Mouse (Mus musculus) limb, embryonic 10.5 days (tissue): ENCODE results near the gene Ube2l6. TPM values are rescaled to one million over a fixed set of nuclear protein-coding genes. Genes with fewer than 3 reads are reported as not detected.

Experiments used
- DNase-seq: peaks from one replicate; pipeline ENCODE4 v3.0.0-alpha.2; 2017; ENCODE audit warnings: low spot score
- H3K27ac ChIP-seq: fragments of 300-500 bp; sonication (generic); 2 replicates; pipeline ENCODE4 v1.5.1; 2016; ENCODE audit warnings: mild to moderate bottlenecking
- H3K27me3 ChIP-seq: fragments of 300-500 bp; sonication (generic); 2 replicates; pipeline ENCODE4 v1.6.1; 2016; ENCODE audit warnings: low read depth, mild to moderate bottlenecking; ENCODE audit not compliant: poor library complexity, severe bottlenecking
- H3K36me3 ChIP-seq: fragments of 300-500 bp; sonication (generic); 2 replicates; pipeline ENCODE4 v1.6.1; 2016; ENCODE audit warnings: mild to moderate bottlenecking, moderate library complexity
- H3K4me1 ChIP-seq: fragments of 300-500 bp; sonication (generic); 2 replicates; pipeline ENCODE4 v1.6.1; 2016
- H3K4me3 ChIP-seq: fragments of 300-500 bp; sonication (generic); 2 replicates; pipeline ENCODE4 v1.5.1; 2016; ENCODE audit warnings: mild to moderate bottlenecking, moderate library complexity
- H3K9me3 ChIP-seq: fragments of 300-500 bp; sonication (generic); replicated peaks from 2 replicates; pipeline ENCODE4 v1.6.1; 2016; ENCODE audit warnings: mild to moderate bottlenecking
- WGBS: fragments of 180-500 bp; shearing (Covaris S2); methylation state at CpG from one replicate; pipeline ENCODE4 v1.1.7; 2016; 5-methylcytosine and 5-hydroxymethylcytosine counted together
- polyA plus RNA-seq: library from polyadenylated mRNA; unstranded; fragments of >200 nt; fragmentation: Nextera tagmentation; extraction: Ambion mirVana; gene quantifications from 2 replicates; pipeline ENCODE4 v1.2.1, GENCODE M21; 2016

The Ube2l6 gene
- polyA plus RNA-seq, 1 experiment from 2014 or later, result 19.2 TPM

- Histone ChIP-seq H3K36me3 (peaks cover 27% of the 10 kb centered on the region), H3K27ac (peak within 1 kb of the TSS; percentile 78), H3K27me3 (no peaks in the 10 kb centered on the region), H3K9me3 (no peaks in the 10 kb centered on the region), H3K4me1 (peaks cover 30% of the 10 kb centered on the region), H3K4me3 (peak within 1 kb of the TSS; percentile 74)
- DNase-seq, result peak; percentile 89
- under 1% methylated on average over 34 of the region's 34 CpGs for WGBS
Measured at GRCm38 (mm10) chr2:84826488-84827282, 28.1 kb downstream of the Ube2l6 start, which contains the start of gene Timm10. Gene Timm10 (plus strand): TSS chr2:84826997.

DNA sequence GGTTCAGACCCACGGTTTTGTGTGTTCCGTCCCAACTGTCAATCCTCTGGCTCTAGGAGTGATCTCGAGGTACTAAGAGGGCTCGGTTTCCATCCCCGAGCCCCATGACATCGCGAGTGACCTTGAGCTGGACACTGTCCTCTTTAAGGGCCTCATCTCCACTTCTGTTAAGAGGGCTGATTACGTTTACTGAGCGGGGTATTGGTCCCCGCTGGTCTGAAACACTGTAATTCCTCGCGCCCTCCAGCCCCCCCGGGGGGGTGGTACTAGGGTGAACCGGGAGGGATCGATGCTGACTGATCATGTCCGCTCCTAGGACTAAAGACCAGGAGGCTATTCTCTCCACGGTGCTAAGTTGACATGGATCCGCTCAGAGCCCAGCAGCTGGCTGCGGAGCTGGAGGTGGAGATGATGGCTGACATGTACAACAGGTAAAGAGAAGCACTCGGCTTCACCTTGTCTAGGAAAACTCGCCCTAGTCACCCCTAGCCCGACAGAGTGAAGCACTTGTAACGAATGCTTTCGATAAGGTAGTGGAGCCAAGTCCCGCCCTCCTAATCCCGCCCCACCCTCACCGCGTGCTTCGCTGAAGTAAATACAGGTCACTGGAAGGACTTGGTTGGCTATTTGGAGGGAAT, 28.8 kb downstream of the Ube2l6 start:
- peak overlapping the region; percentile 78 for H3K27ac ChIP-seq

DNA sequence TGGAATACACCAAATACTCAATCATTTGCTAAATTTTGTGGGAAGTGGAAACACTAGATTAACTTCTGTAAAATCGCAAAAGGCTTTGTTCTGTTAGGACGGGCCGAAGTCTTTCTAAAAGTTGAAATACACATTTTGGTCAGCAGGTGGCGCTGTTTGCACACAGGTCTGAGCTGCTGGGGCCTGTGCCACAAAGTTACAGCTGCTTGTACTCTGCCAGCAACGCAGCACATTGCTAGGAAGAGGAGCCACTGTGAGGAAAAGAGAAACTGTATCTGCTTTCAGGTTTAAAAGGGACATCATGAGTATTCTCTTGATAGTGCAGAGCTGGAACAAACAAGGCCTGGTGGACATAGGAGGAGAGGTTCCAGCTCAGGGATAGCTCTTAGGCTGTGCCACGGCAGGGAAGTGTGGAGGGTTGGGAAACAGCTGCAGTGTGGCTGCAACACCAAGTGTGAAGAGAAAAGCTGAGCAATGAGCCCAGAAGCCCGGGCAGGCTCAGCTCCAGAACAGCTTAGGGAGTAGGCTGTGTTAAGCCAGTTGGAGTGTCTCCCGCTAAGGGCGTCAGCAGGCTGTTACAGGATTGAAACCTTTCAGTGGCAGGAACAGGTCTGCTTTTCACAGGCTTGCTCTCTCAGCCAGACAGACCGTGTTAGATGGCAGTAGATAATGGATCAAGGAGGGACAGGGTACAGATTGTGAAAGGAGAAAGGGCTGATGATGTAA, 33.2 kb downstream of the Ube2l6 start:
- no peaks in the 10 kb centered on the region for H3K9me3 ChIP-seq
- H3K27ac ChIP-seq, result no peak overlapping the region
- 36% methylated on average over 10 of the region's 10 CpGs for WGBS

More for the DNA sequence above, 28.8 kb downstream of the Ube2l6 start:
- DNase-seq, result peak; percentile 38
- Histone ChIP-seq H3K4me3 (peak overlapping the region; percentile 74), H3K4me1 (peaks cover 33% of the 10 kb centered on the region), H3K27me3 (no peaks in the 10 kb centered on the region), H3K9me3 (no peaks in the 10 kb centered on the region), H3K36me3 (peaks cover 27% of the 10 kb centered on the region)
- WGBS, result under 1% methylated on average over 29 of the region's 29 CpGs

GRCm38 (mm10) chr2:84837107-84837506, 38.5 kb downstream of the Ube2l6 start:
- no peaks in the 10 kb centered on the region for H3K36me3 ChIP-seq
- H3K4me3 ChIP-seq, result no peak overlapping the region
- no peaks in the 10 kb centered on the region for H3K9me3 ChIP-seq
- WGBS, result 46% methylated on average over 8 of the region's 8 CpGs
- peaks cover 36% of the 10 kb centered on the region for H3K4me1 ChIP-seq
- DNase-seq, result no peak
- no peak overlapping the region for H3K27ac ChIP-seq
- peaks cover 22% of the 10 kb centered on the region; the same call in 1 of the 2 replicates for H3K27me3 ChIP-seq

More for the DNA sequence above, 33.2 kb downstream of the Ube2l6 start:
- H3K36me3 ChIP-seq, result peaks cover 27% of the 10 kb centered on the region
- no peak overlapping the region for H3K4me3 ChIP-seq
- DNase-seq, result peak; percentile 86
- H3K4me1 ChIP-seq, result peaks cover 16% of the 10 kb centered on the region
- peaks cover 6% of the 10 kb centered on the region; the same call in 1 of the 2 replicates for H3K27me3 ChIP-seq

GRCm38 (mm10) chr2:84837817-84838592, 39.4 kb downstream of the Ube2l6 start:
- DNase-seq, result no peak
- 22% methylated on average over 9 of the region's 9 CpGs for WGBS

GRCm38 (mm10) chr2:84838593-84838949, 39.9 kb downstream of the Ube2l6 start, which contains the start of gene Slc43a1:
Gene Slc43a1 (plus strand): TSS chr2:84838850.
- Histone ChIP-seq H3K36me3 (0 out of 2 replicates have a peak, but pooled peaks cover 2% of the 10 kb centered on the region), H3K4me3 (peak within 1 kb of the TSS; percentile 82), H3K27ac (peak within 1 kb of the TSS; percentile 96), H3K27me3 (peaks cover 22% of the 10 kb centered on the region; the same call in 1 of the 2 replicates), H3K4me1 (peaks cover 37% of the 10 kb centered on the region), H3K9me3 (no peaks in the 10 kb centered on the region)
- no peak for DNase-seq
- WGBS, result 13% methylated on average over 10 of the region's 10 CpGs

More at GRCm38 (mm10) chr2:84837817-84838592, 39.4 kb downstream of the Ube2l6 start:
- peaks cover 22% of the 10 kb centered on the region; the same call in 1 of the 2 replicates for H3K27me3 ChIP-seq
- peaks cover 37% of the 10 kb centered on the region for H3K4me1 ChIP-seq
- no peak overlapping the region for H3K27ac ChIP-seq
- 0 out of 2 replicates have a peak, but pooled peaks cover 2% of the 10 kb centered on the region for H3K36me3 ChIP-seq
- no peaks in the 10 kb centered on the region for H3K9me3 ChIP-seq
- peak overlapping the region; percentile 82; the same call in 1 of the 2 replicates for H3K4me3 ChIP-seq

DNA sequence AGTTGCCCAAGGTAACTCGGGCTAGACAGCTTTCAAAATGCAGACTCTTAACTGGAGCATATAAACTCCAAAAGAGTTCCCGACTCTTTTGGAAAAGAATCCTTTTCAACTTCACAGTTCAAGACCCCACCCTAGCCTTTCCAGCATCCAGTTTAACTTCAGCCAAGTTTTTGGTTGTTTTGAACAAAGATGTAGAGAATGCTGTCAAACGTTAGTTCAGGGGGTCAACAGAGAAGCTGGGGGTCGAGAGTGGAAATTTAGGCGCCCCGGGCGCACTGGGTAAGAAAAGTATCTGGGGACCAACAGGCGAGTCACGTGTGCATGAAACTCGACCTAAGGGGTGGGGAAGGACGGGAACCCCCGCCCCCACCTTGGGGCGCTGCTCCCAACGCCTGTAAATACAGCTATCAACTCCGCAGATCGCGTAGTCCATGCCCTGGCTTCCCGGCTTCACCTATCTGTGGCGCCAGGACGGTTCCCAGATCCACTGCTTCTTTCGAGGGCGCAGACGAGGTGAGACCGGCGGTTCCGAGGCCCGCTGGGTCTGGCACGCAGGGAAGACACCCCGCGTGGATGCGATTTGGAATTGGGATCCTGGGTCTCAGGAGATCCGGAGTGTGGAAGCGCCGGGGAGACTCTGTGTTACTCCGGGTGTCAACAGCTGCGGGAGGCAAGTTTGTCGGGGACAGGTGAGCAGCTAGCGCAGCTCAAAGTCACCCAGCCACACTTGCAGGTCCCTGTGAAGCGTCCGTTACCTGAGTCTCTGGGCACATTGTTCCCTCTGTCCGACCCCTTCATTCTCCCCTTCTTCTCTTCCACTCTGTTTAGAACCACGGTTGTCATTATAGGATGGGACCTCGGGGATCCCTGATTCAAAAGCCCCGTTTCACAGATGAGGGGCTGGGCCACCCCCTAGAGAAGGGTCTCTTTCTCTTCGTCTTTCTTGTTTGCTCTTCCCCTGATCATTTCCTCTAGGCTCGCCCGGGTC, 40.7 kb downstream of the Ube2l6 start:
- peak overlapping the region; percentile 82 for H3K4me3 ChIP-seq
- H3K9me3 ChIP-seq, result no peaks in the 10 kb centered on the region
- peaks cover 37% of the 10 kb centered on the region for H3K4me1 ChIP-seq
- under 1% methylated on average over 47 of the region's 47 CpGs for WGBS
- DNase-seq, result peak; percentile 75
- peaks cover 22% of the 10 kb centered on the region; the same call in 1 of the 2 replicates for H3K27me3 ChIP-seq
- peaks cover 9% of the 10 kb centered on the region for H3K36me3 ChIP-seq
- peak overlapping the region; percentile 96 for H3K27ac ChIP-seq

- Histone ChIP-seq H3K36me3 (peaks cover 18% of the 10 kb centered on the region), H3K4me1 (peaks cover 37% of the 10 kb centered on the region), H3K27ac (peak overlapping the region; percentile 96), H3K9me3 (no peaks in the 10 kb centered on the region), H3K27me3 (peaks cover 19% of the 10 kb centered on the region; the same call in 1 of the 2 replicates), H3K4me3 (peak overlapping the region; percentile 82)
- DNase-seq, result peak; percentile 90
- WGBS, result under 1% methylated on average over 54 of the region's 54 CpGs
Measured at GRCm38 (mm10) chr2:84840016-84840747, 41.6 kb downstream of the Ube2l6 start.

DNA sequence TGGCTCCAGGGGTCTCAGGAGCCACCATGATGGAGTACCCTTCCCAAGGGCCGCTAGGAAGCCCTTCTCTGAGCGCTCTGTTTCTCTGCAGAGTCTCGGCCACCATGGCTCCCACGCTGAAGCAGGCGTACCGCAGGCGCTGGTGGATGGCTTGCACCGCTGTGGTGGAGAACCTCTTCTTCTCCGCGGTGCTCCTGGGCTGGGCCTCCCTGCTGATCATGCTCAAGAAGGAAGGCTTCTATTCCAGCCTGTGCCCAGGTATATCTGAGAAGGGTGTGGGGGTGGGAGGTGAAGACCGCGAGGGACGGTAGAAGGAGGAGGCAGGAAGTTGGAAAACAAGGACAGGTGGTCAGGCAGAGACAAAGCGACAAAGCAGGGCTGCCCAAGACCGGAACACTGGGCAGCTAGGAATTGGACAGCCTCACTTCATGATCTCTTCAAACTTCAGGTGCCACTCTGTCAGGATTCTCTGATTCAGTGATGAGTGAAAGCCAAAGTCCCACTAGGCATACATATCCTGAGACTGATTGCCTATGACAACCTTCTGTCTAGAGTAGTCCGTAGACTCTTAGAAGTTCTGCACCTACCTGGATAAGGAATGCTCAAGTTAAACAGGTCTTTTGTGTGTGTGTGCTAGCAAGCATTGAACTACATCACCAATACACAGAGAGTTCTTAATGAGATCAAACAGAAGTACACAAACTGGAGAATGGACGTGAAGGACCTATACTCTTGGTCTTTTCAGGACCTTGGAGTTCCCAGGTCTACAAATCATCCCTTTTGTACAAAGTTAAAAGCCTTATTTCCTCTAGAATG, 42.3 kb downstream of the Ube2l6 start:
- Histone ChIP-seq H3K9me3 (no peaks in the 10 kb centered on the region), H3K36me3 (peaks cover 26% of the 10 kb centered on the region), H3K27ac (peak overlapping the region; percentile 96), H3K27me3 (peaks cover 17% of the 10 kb centered on the region; the same call in 1 of the 2 replicates), H3K4me3 (peak overlapping the region; percentile 82), H3K4me1 (peaks cover 37% of the 10 kb centered on the region)
- no peak for DNase-seq
- WGBS, result 8% methylated on average over 17 of the region's 17 CpGs

- peaks cover 15% of the 10 kb centered on the region; the same call in 1 of the 2 replicates for H3K27me3 ChIP-seq
- H3K4me3 ChIP-seq, result peak overlapping the region; percentile 82
- H3K27ac ChIP-seq, result no peak overlapping the region
- H3K9me3 ChIP-seq, result no peaks in the 10 kb centered on the region
- H3K36me3 ChIP-seq, result peaks cover 35% of the 10 kb centered on the region
- no peak for DNase-seq
- H3K4me1 ChIP-seq, result peaks cover 36% of the 10 kb centered on the region
Measured at GRCm38 (mm10) chr2:84841905-84842304, 43.3 kb downstream of the Ube2l6 start.
